Mouse (Mus musculus): ENCODE measurements around the gene Ryk. TPM values are rescaled to one million over a fixed set of nuclear protein-coding genes. Genes with fewer than 3 reads are reported as not detected.

Gene Ryk
- polyA plus RNA-seq, 1 experiment from 2014 or later = 23.1 TPM

DNA sequence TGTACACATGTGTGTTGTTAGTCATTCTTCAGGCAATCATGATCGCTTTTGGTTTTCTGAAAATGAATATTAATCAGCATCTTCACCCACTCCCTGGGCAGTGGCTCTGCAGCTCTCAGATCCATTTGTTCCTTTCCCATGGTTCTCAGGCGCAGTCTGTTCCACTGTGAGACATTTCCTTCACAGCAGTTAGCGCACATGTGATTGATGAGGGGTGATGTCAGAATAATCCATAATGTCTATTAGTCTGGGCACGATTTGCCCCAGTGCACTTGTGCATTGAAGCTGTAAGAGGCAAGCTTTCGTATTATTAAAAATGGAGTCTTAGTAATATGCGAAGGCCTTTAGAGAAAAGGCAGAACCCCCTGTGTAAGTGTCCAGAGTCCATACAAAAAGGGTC, 95.1 kb downstream of the Ryk start:
- H3K27me3 ChIP-seq (replicated peaks) = no peaks in the 10 kb centered on the region
- ATAC-seq (ENCODE audit: insufficient read depth, low FRiP score, low read depth) = no peak
- no peaks in the 10 kb centered on the region for H3K9me3 ChIP-seq
- no peaks in the 10 kb centered on the region for H3K36me3 ChIP-seq
- no peak overlapping the region for H3K9ac ChIP-seq
- WGBS = 56% methylated on average over 6 of the region's 6 CpGs
- no peak overlapping the region for H3K4me3 ChIP-seq (replicated peaks)
- H3K4me1 ChIP-seq = no peaks in the 10 kb centered on the region
- H3K4me2 ChIP-seq = no peak overlapping the region
- H3K27ac ChIP-seq = no peak overlapping the region

DNA sequence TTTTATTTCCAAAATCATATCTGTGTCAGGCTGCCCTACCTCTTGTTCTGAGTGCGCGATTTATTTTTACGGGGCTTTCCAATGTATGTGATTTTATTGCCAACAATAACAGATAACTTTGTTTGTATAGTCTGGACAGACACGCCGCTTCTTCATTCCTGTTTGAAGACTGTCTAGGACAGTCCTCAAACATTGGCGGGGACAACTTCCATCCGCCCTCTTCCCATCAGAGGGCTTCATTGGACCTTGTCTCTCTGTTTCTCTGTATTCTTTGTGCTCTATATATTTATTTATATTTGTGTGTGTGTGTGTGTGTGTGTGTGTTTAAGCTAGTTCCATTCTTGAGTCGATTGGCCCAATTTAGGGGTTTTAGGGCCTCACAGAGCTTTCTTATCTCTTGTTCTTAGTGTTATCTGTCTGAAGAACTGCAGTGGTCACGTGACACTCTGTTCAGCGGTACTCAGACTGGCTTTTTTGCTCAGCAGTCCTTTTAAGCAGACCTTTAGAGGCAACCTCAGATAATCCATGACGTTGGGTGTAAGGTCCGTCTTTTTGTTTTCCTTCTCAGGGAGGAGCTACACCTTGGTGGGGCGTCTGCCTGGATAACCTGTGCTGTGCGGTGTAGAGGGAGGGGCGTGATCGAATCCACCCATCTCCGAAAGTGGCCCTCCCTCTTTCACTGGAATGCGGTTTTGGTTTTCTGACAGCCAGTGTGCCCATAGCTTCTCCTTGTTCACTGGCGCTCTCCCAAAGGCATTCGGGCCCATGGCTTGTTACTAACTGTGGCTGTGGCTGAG, 99.4 kb downstream of the Ryk start:
- H3K27ac ChIP-seq = no peak overlapping the region
- H3K9ac ChIP-seq = no peak overlapping the region
- no peaks in the 10 kb centered on the region for H3K27me3 ChIP-seq (replicated peaks)
- 0 out of 2 replicates have a peak overlapping the region, but pooled peaks have one; percentile 21 for H3K4me3 ChIP-seq (replicated peaks)
- H3K4me1 ChIP-seq = no peaks in the 10 kb centered on the region
- 30% methylated on average over 20 of the region's 20 CpGs for WGBS
- ATAC-seq (ENCODE audit: insufficient read depth, low FRiP score, low read depth) = peak; percentile 82
- H3K9me3 ChIP-seq = no peaks in the 10 kb centered on the region
- H3K36me3 ChIP-seq = no peaks in the 10 kb centered on the region
- H3K4me2 ChIP-seq = peak overlapping the region; percentile 40

DNA sequence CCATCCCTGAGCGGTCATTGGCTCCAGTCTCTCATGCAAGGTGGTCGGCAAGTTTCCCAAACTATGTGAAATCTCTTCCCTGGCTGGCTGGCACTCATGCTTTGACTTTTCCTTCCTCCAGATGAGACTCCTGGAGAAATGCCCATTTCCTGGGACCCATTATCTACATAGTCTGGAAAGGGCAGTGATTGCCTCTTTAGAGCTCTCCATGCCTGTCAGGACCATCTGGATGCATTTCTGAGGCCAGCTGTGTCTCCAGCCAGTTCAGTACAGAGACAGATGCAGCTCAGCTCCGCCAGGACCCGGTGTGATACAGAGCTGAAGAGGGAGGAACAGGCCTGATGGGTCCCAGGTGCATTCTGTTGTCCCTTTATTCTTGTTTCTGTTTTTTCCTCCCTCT, 107.5 kb downstream of the Ryk start:
- ATAC-seq (ENCODE audit: insufficient read depth, low FRiP score, low read depth) = no peak
- no peaks in the 10 kb centered on the region for H3K9me3 ChIP-seq
- H3K4me2 ChIP-seq = no peak overlapping the region
- no peaks in the 10 kb centered on the region for H3K36me3 ChIP-seq
- H3K27me3 ChIP-seq (replicated peaks) = no peaks in the 10 kb centered on the region
- WGBS = 68% methylated on average over 4 of the region's 4 CpGs
- no peak overlapping the region for H3K9ac ChIP-seq
- no peak overlapping the region for H3K27ac ChIP-seq
- no peak overlapping the region for H3K4me3 ChIP-seq (replicated peaks)
- H3K4me1 ChIP-seq = no peaks in the 10 kb centered on the region

DNA sequence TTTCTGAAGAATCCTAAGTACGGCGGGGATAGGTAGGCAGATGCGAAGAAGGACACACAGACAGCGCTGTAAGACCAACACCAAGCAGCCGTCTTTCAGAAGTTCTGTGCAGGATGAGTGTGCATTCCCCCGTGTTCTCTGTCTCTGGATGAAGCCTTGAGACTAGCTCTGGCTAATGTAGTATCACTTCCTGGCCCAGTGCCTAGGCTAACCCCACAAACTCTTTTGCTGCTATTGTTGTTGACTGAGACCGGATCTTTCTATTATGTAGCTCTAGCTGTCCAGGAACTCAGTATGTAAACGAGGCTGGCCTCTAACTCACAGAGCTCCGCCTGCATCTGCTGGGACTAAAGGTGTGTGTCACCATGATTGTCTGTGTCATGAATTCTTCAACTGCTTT, 110.2 kb downstream of the Ryk start:
- Histone ChIP-seq H3K9me3 (no peaks in the 10 kb centered on the region), H3K9ac (no peak overlapping the region), H3K4me3 (replicated peaks) (no peak overlapping the region), H3K27ac (no peak overlapping the region), H3K36me3 (no peaks in the 10 kb centered on the region), H3K4me2 (no peak overlapping the region), H3K27me3 (replicated peaks) (no peaks in the 10 kb centered on the region), H3K4me1 (no peaks in the 10 kb centered on the region)
- 89% methylated on average over 9 of the region's 9 CpGs for WGBS
- ATAC-seq (ENCODE audit: insufficient read depth, low FRiP score, low read depth) = no peak

DNA sequence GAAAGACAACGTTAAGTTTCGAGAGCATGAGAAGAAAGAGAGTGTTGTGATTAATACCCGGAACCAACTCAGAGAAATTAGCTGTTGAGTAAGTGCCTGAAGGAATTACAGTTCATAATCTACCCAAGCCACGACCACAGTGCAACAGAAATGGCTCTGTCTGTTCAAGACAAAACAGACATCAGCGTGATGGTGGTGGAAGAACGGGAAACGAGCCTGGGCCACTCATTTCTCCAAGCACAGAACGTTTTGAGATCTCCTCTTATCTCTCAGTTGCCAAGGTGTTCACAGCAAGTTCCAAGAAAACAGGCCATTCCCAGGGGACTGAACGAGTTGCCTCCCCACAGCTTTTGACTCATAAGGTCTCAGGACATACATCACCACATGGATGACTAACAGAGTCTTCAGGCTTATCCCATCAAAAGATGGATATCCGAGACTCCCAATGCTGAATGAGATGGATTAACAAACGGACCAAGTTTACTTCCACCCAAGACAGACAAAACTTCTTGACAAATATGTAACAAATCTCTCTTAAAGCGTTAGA, 111.8 kb downstream of the Ryk start:
- H3K4me3 ChIP-seq (replicated peaks) = no peak overlapping the region
- WGBS = 71% methylated on average over 12 of the region's 12 CpGs
- H3K4me1 ChIP-seq = no peaks in the 10 kb centered on the region
- no peak for ATAC-seq (ENCODE audit: insufficient read depth, low FRiP score, low read depth)
- no peak overlapping the region for H3K27ac ChIP-seq
- H3K4me2 ChIP-seq = no peak overlapping the region
- H3K36me3 ChIP-seq = no peaks in the 10 kb centered on the region
- no peaks in the 10 kb centered on the region for H3K27me3 ChIP-seq (replicated peaks)
- H3K9ac ChIP-seq = no peak overlapping the region
- no peaks in the 10 kb centered on the region for H3K9me3 ChIP-seq

DNA sequence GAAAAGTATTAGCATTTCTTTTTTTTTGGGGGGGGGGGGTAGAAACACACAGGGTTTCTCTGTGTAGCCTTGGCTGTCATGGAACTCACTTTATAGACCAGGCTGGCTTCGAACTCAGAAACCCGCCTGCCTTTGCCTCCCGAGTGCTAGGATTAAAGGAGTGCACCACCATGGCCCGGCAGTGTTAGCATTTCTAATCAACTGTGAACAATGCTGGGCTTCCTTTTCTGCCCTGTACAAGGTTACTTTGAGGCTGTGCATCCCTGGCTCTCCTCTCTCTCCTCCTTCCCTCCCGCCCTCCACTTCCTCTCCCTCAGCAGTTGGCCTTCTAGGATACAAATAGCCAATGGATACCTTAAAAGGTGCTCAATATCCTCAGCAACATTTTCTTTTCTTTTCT, 114.0 kb downstream of the Ryk start:
- 86% methylated on average over 5 of the region's 5 CpGs for WGBS
- no peak overlapping the region for H3K9ac ChIP-seq

DNA sequence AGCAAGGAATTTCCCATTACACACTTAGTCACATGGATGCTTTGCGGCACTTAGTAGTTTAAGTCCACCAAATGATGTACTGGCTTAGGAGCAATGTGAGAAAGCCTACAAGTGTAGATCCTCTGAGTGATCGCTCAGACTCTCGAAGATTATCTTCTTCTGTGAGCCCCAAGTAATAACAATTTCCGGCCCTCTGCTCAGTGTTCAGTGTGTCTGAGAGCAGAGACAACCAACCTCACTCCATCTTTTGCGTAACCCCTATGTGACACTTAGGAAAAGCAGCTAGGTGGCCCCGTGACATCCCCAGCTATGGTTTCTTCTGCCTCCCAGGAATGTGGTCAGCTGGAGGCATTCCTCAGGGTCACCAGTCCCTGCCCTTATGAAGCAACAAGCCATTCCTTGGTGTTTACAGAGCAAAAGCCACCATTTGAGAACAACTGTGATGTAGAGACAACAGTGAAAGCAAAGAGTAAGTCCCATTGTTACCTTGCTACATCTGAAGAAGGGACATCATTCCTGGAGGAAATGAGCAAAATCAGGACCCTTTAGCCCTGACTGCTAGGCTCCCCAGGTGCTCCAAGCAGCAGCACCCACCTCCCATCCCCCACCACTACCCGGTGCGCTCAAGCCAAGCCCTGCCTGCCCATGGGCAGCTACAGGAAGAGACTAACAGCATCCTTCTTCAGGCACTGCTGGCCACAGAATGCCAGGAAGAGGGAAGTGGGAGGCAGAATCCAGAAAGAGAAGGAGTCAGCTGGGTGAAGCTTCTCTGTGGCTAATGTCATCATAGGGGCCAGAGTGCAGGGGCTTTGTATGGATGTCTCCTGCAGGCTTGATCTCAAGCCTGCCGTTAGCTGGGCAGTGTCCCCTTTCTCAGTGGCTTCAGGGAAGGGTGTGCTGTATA, 116.6 kb downstream of the Ryk start:
- no peaks in the 10 kb centered on the region for H3K36me3 ChIP-seq
- H3K27ac ChIP-seq = no peak overlapping the region
- no peak for ATAC-seq (ENCODE audit: insufficient read depth, low FRiP score, low read depth)
- no peaks in the 10 kb centered on the region for H3K27me3 ChIP-seq (replicated peaks)
- H3K4me3 ChIP-seq (replicated peaks) = no peak overlapping the region
- H3K4me2 ChIP-seq = no peak overlapping the region
- WGBS = 80% methylated on average over 9 of the region's 9 CpGs
- no peaks in the 10 kb centered on the region for H3K9me3 ChIP-seq
- no peak overlapping the region for H3K9ac ChIP-seq
- H3K4me1 ChIP-seq = no peaks in the 10 kb centered on the region

More for the DNA sequence above, 114.0 kb downstream of the Ryk start:
- Histone ChIP-seq H3K36me3 (no peaks in the 10 kb centered on the region), H3K4me1 (no peaks in the 10 kb centered on the region), H3K27me3 (replicated peaks) (no peaks in the 10 kb centered on the region), H3K4me3 (replicated peaks) (no peak overlapping the region), H3K9me3 (no peaks in the 10 kb centered on the region), H3K4me2 (no peak overlapping the region), H3K27ac (no peak overlapping the region)
- ATAC-seq (ENCODE audit: insufficient read depth, low FRiP score, low read depth) = no peak

DNA sequence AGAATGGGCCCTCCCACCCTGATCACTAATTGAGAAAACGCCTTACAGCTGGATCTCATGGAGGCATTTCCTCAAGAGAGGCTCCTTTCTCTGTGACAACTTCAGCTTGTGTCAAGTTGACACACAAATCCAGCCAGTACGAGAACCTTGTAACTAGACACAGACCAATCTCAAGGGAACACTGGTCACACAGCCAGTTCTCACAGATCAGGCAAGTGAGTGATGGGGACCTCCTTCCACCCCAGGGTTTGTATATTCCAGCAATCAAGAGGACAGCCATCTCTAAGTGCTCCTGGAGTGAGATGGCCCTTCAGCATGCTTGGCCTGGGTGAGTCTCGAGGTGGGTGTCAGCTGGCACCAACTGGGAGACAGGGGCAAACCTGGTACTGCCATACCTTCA, 121.1 kb downstream of the Ryk start:
- Histone ChIP-seq H3K27me3 (replicated peaks) (no peaks in the 10 kb centered on the region), H3K4me2 (no peak overlapping the region), H3K9me3 (no peaks in the 10 kb centered on the region), H3K4me3 (replicated peaks) (no peak overlapping the region), H3K9ac (no peak overlapping the region), H3K36me3 (no peaks in the 10 kb centered on the region), H3K27ac (no peak overlapping the region), H3K4me1 (no peaks in the 10 kb centered on the region)
- WGBS = 83% methylated on average over 3 of the region's 3 CpGs
- ATAC-seq (ENCODE audit: insufficient read depth, low FRiP score, low read depth) = no peak

Other genes starting within 250 kb of the Ryk start
- gene Anapc13, start 208.6 kb upstream of the Ryk start, polyA plus RNA-seq (2015; fragmentation: Nextera tagmentation; extraction: Ambion mirVana) = 191 and 196 TPM in 2 replicates
- gene Cep63, start 208.4 kb upstream of the Ryk start, polyA plus RNA-seq (2015; fragmentation: Nextera tagmentation; extraction: Ambion mirVana) = 41.0 and 48.7 TPM in 2 replicates
- gene Amotl2, start 118.2 kb upstream of the Ryk start, polyA plus RNA-seq (2015; fragmentation: Nextera tagmentation; extraction: Ambion mirVana) = 35.3 and 37.7 TPM in 2 replicates
- 12.1 and 13.9 TPM in 2 replicates for gene Slco2a1, start 153.8 kb downstream of the Ryk start, polyA plus RNA-seq (2015; fragmentation: Nextera tagmentation; extraction: Ambion mirVana)